Mouse (Mus musculus) left cerebral cortex, postnatal 4 days (tissue): ENCODE results near the gene Hoxb9. TPM values are rescaled to one million over a fixed set of nuclear protein-coding genes. Genes with fewer than 3 reads are reported as not detected.

Experiments
- DNase-seq: peaks from one replicate; pipeline ENCODE4 v3.0.0-alpha.2; 2022
- intact Hi-C: fragments of 180-260 bp; cut with DNase I; formaldehyde crosslinking; loops from one replicate; pipeline ENCODE4 v1.15.1; 2025
- total RNA-seq, 2 experiments: library from RNA; stranded (reverse); gene quantifications; 2 replicates each; pipeline ENCODE4 v1.2.3; 2021

The Hoxb9 gene
- total RNA-seq, 2 experiments from 2014 or later: not detected

DNA sequence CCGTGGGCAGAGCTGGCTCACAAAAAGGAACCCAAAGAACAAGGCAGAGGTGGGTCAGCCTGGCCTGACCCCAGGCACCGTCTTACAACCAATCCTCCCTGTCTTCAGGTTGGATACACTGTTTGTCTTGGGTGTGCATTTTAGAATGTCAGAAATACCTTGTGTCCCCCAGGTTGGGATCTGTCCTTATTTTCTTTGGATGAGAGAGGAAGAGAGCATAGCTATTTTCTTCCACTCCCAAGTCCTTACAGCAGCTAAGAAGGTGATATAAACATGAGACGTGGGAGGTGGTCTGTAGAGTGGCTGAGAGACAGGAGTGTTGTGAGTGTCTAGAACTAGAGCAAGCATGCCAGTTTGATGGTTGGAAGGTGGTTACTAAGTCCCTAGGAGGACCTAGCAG, 26.2 kb downstream of the Hoxb9 start:
- DNase-seq: no peak
- intact Hi-C loops: no loop called here

DNA sequence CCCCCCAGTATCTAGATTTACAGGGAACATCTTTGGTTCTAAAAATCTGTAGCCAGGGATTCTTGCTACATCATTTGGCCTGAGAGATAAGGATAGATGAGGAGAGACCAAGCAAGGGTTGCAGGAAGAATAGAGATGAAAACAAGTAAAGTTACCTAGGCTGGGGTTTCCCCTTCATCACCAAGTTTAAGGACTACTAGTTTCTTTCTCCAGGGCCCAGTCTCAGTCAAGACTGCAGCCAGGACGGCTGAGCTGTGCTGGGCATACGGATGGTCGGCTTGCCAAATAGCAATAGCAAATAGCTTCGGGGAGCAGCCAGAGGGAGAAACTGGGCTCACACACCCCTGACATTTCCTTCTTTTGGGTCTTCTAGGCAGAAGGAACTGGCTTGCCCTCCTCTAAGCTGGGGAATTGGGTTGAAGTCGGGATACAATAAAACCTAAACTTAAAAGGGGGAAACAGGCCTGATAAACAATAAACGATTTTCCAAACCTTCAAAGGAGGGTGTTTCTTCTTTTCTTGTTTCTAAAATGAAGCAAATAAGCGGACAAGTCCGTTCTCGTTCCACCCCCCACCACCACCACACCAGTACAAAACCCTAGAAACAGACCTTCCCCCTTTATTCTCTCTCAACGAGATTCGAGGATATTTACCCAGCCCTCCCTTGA, 26.8 kb downstream of the Hoxb9 start:
- DNase-seq: no peak
- intact Hi-C loops: no loop called here

GRCm38 (mm10) chr11:96298895-96299667, 27.8 kb downstream of the Hoxb9 start:
- intact Hi-C loops: no loop called here
- DNase-seq: no peak

DNA sequence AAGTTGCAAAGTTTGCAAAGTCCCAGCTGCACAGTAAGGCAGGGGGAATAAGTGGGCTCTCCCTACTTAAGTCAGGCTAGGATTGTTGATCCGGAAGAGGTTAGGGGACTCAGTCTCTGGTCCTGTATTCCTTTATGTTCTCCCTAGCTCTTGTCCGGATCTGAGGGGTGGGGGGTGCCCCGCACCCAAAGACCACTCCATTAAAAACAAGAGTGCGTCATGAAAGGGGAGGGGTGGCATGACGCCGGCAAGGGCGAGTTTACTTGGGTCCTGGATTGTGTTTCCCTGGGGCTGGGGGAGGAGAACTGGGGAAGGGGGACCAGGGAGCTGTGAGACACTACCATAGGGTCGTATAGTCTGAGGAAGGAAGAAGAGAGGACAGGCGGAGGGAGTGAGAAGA, 28.5 kb downstream of the Hoxb9 start:
- intact Hi-C loops: loop anchor here (10.0 kb wide), 1 partner anchor 375 kb away; no protein-coding TSS in a partner anchor
- no peak for DNase-seq

DNA sequence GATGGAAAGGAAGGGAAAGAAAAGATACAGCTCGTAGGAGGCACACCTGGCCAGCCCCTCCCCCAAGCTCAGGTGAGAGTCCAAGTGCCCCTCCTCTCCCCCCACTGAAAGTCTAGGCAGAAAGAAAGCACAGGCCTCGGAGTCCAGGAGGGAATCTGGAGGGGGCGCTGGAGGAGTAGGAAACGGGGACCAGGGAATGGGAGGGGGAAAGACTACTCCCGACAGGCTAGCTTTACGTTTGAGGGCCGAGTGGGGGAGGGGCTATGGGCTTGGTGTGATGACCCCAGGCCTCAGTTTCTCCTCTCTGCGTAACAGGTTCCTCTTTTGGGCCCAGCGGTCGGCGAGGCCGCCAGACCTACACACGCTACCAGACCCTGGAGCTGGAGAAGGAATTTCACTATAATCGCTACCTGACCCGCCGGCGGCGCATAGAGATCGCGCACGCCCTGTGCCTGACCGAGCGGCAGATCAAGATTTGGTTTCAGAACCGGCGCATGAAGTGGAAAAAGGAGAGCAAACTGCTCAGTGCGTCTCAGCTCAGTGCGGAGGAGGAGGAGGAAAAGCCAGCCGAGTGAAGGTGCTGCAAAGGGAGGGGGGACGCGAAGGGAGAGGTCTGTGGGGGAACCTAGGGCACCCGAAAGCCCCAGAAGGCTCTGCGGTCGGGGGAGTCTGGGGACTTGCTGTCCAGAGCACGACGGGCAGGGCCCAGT, 29.3 kb downstream of the Hoxb9 start:
- intact Hi-C loops: loop anchor here (10.0 kb wide), 1 partner anchor 374 kb away; no protein-coding TSS in a partner anchor
- DNase-seq: no peak

- intact Hi-C loops: loop anchor here (10.0 kb wide), 1 partner anchor 374 kb away; no protein-coding TSS in a partner anchor
These were observed 29.8 kb downstream of the Hoxb9 start for GRCm38 (mm10) chr11:96301064-96301431.

GRCm38 (mm10) chr11:96301837-96302236, 30.6 kb downstream of the Hoxb9 start:
- DNase-seq: no peak
- intact Hi-C loops: loop anchor here (10.0 kb wide), 1 partner anchor 373 kb away; no protein-coding TSS in a partner anchor

More at GRCm38 (mm10) chr11:96301064-96301431, 29.8 kb downstream of the Hoxb9 start:
- no peak for DNase-seq

- intact Hi-C loops: loop anchor here (10.0 kb wide), 1 partner anchor 372 kb away; no protein-coding TSS in a partner anchor
These were observed 31.3 kb downstream of the Hoxb9 start for GRCm38 (mm10) chr11:96302381-96303150.

DNA sequence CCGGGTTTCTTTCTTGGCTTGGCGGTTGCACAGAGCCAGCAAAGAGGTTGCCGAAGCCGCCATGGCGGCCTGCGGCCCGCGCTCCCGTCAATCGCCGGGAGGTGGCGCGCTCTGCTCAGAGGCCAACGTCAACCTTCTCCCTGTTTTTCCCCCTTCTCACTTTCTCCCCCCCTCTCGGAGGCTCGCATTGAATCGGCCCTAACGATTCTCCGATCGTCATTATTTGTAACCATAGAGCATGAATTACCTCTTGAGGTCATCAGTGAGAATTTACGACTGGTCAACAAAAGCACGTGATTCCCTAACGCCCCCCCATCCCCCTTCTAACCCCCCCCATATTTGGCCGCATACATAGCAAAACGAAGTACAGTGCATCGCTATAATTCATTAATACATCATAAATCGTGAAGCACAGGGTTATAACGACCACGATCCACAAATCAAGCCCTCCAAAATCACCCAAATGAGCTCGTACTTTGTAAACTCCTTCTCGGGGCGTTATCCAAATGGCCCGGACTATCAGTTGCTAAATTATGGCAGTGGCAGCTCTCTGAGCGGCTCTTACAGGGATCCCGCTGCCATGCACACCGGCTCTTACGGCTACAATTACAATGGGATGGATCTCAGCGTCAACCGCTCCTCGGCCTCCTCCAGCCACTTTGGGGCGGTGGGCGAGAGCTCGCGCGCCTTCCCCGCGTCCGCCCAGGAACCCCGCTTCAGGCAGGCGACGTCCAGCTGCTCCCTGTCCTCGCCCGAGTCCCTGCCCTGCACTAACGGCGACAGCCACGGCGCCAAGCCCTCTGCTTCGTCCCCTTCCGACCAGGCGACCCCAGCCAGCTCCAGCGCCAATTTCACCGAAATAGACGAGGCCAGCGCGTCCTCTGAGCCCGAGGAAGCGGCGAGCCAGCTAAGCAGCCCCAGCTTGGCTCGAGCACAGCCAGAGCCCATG, 32.2 kb downstream of the Hoxb9 start, which contains the start of gene Hoxb5:
Gene Hoxb5 (plus strand): TSS at position 186 of the 949 bp plus-strand sequence.
- DNase-seq: peak; percentile 74
- intact Hi-C loops: loop anchor here (10.0 kb wide), 1 partner anchor 371 kb away; no protein-coding TSS in a partner anchor

More at GRCm38 (mm10) chr11:96302381-96303150, 31.3 kb downstream of the Hoxb9 start:
- DNase-seq: no peak

- intact Hi-C loops: loop anchor here (5.0 to 10.0 kb wide), 2 partner anchors 233 to 370 kb away; no protein-coding TSS in a partner anchor
- no peak for DNase-seq
These were observed 33.3 kb downstream of the Hoxb9 start for GRCm38 (mm10) chr11:96304381-96305195.

- no peak for DNase-seq
- intact Hi-C loops: loop anchor here (5.0 to 10.0 kb wide), 2 partner anchors 232 to 369 kb away; no protein-coding TSS in a partner anchor
These were observed 34.4 kb downstream of the Hoxb9 start for GRCm38 (mm10) chr11:96305505-96306182.

DNA sequence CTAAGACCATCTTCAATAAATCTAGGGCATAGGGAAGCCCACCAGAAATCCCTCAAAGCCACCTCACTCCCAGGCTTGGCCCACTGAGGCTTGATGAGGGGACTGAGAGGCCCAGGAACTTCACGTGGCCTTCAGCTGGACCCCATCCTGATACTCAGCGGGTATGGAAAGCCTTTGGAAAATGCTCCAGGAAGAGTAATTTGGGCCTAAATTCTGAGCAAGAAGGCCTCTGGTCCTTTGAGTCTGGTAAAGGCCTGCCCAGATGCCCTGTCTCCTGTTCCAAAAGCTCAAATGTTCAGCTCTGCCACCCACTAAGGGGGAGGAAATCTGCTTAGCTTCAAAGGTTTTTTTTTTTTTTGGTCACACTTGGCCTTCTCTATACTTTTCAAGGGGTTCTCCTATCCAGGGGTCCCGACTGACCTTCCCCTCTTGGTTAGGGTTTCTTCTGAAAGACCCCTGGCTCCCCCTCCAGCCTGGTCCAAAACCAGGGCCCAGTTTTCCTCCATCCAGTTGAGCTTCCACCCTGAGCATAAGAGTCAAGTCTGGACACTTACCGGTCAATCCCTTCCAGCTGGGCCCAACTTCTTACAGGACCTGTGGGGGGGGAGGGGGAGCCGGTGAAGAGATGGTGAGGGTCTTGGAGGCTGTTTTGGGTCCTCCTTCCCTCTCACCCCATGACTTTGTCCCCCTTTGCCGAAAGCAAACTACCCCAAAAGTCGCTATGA, 35.1 kb downstream of the Hoxb9 start:
- intact Hi-C loops: loop anchor here (5.0 to 10.0 kb wide), 2 partner anchors 231 to 368 kb away; no protein-coding TSS in a partner anchor
- no peak for DNase-seq

DNA sequence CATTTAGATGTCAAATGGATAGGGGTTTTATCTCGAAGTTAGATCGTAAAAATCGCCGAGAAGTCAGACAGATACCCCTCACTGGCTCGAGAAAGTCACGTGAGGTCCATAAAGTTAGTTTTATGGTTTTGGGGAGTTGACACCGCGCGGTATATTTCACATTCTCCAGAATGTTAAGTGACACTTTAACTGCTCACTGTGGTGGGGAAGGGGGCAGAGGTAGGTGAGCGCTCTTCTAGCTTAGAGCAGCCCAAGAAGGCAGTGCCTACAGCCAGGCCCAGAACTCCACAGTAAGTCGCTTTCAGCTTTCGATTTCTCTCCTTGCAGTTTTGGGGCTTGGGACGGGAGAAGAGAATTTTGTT, 35.6 kb downstream of the Hoxb9 start:
- DNase-seq: no peak
- intact Hi-C loops: loop anchor here (5.0 to 10.0 kb wide), 2 partner anchors 230 to 368 kb away; no protein-coding TSS in a partner anchor

DNA sequence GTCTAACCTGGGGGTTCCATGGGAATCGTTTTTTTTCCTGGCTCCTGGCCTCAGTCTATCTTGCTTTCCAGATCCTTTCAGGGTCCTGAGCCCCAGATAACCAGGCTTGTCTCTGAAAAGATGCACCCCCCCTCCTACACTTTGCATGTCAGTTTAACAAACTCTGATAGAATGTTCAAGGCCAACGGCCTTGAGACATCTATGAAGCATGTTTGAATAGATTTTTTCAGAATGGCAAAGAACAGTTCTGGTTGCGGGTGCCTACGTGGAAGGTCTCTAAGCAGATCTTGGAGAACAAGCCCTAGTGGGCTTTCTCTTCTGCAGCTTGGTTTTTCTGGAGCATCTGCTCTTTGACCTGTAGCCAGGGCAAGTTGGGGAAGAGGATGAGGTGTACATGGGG, 37.5 kb downstream of the Hoxb9 start:
- intact Hi-C loops: loop anchor here (5.0 to 10.0 kb wide), 2 partner anchors 229 to 366 kb away; no protein-coding TSS in a partner anchor
- no peak for DNase-seq

DNA sequence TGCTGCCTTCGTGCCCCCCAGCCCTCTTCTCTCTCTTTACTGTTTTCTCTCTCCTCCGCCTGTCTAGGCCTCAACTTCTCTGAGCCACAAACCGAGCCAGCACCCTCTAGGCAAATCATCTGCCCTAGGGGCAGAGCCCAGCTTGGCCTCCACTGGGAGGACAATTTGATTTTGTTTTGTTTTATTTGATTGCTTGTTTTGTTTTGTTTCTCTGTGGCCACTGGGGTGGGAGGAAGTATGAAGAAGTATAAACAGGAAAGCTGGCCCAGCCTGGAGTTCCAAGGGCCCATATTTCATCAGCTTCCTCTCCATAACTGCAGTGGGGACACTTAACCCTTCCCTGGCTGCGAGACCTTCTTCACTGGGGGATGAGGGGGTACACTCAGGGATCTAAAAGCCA, 38.0 kb downstream of the Hoxb9 start:
- intact Hi-C loops: loop anchor here (5.0 to 10.0 kb wide), 2 partner anchors 228 to 366 kb away; no protein-coding TSS in a partner anchor
- no peak for DNase-seq

DNA sequence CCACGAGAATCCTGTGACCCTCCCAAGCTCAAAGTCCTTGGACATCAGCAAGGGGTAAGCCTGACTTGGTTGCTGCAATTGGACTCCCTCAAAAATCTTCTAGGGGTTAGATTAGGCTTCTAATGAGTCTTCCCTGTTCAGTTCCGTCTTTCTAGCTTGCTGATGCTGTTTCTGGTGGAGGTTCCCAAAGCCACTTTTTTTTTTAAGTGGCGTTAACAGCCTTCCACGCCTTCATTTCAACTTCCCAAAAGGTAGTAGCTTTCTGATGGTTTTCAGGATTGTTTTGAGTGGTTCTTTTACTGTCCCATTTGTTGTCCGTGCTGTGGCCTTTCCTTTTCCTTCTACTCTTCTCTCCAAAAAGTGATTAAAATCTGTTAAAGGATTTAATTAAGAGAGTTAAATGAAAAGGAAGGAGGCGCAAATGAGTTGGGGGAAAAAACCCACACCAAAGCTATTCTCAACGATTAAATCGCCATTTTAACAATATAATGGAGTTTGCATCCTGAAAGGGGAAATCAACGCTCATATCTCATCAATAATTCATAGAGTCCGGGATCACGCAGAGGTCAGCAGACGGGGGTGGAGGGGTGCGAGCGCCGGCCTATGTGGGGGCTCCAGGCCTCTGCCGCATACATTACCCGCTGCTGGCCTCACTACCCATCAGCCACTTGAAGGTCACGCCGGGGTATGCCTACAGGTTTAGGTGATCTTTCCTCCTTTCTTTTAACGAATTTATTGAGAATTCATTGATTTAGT, 39.1 kb downstream of the Hoxb9 start:
- no peak for DNase-seq
- intact Hi-C loops: loop anchor here (5.0 kb wide), 2 partner anchors 242 to 312 kb away; no protein-coding TSS in a partner anchor
